Mouse (Mus musculus) E14TG2a.4 (cell line): ENCODE results near the gene Kif1b.
A peak's percentile ranks its signal among the peaks of the same experiment; 100 is the strongest.

Experiments
- H3K27me3 ChIP-seq: 2 replicates; pipeline ENCODE4 v1.6.1; 2014; ENCODE audit warnings: low read length, control low read depth; ENCODE audit not compliant: insufficient read depth
- H3K36me3 ChIP-seq: 2 replicates; pipeline ENCODE4 v1.6.1; 2014; ENCODE audit warnings: low read length, control low read depth; ENCODE audit not compliant: insufficient read depth
- H3K4me1 ChIP-seq: replicated peaks from 2 replicates; pipeline ENCODE4 v1.6.1; 2014; ENCODE audit warnings: low read depth, low read length, control low read depth
- H3K4me3 ChIP-seq: replicated peaks from 2 replicates; pipeline ENCODE4 v1.5.1; 2014; ENCODE audit warnings: mild to moderate bottlenecking, low read length
- H3K9me3 ChIP-seq: 2 replicates; pipeline ENCODE4 v1.6.1; 2014; ENCODE audit warnings: low read length, control low read depth
- CTCF ChIP-seq: conservative IDR thresholded peaks from 2 replicates; pipeline ENCODE4 v1.5.1; 2014; ENCODE audit warnings: low read length
- NANOG ChIP-seq: IDR thresholded peaks from 2 replicates; pipeline ENCODE4 v1.6.1; 2014; ENCODE audit warnings: borderline replicate concordance, low read length, mixed read lengths
- POU5F1 ChIP-seq: IDR thresholded peaks from 2 replicates; pipeline ENCODE4 v1.6.1; 2014; ENCODE audit warnings: low read length, borderline replicate concordance

Gene Kif1b

GRCm38 (mm10) chr4:149338137-149338536 lies 30.6 kb upstream of the Kif1b start:
- Histone ChIP-seq H3K4me3 (no peak overlapping the region), H3K36me3 (peaks cover 96% of the 10 kb centered on the region), H3K9me3 (no peaks in the 10 kb centered on the region), H3K27me3 (no peaks in the 10 kb centered on the region), H3K4me1 (peaks cover 40% of the 10 kb centered on the region)
- TF ChIP-seq POU5F1 (no peak), NANOG (no peak), CTCF (no peak)

- TF ChIP-seq POU5F1 (no peak), CTCF (no peak), NANOG (no peak)
- Histone ChIP-seq H3K9me3 (no peaks in the 10 kb centered on the region), H3K27me3 (no peaks in the 10 kb centered on the region)
Measured at GRCm38 (mm10) chr4:149337353-149337752, 29.9 kb upstream of the Kif1b start.

GRCm38 (mm10) chr4:149336302-149336701 lies 28.8 kb upstream of the Kif1b start:
- Histone ChIP-seq H3K4me1 (peaks cover 45% of the 10 kb centered on the region), H3K36me3 (peaks cover 92% of the 10 kb centered on the region), H3K4me3 (no peak overlapping the region), H3K9me3 (no peaks in the 10 kb centered on the region), H3K27me3 (no peaks in the 10 kb centered on the region)
- TF ChIP-seq CTCF: no peak
- TF ChIP-seq POU5F1: no peak
- no peak for TF ChIP-seq NANOG

More at GRCm38 (mm10) chr4:149337353-149337752, 29.9 kb upstream of the Kif1b start:
- peaks cover 95% of the 10 kb centered on the region for H3K36me3 ChIP-seq
- no peak overlapping the region for H3K4me3 ChIP-seq
- peaks cover 40% of the 10 kb centered on the region for H3K4me1 ChIP-seq

- no peaks in the 10 kb centered on the region for H3K9me3 ChIP-seq
- no peak for TF ChIP-seq POU5F1
- TF ChIP-seq CTCF: no peak
- TF ChIP-seq NANOG: no peak
- H3K36me3 ChIP-seq: peaks cover 93% of the 10 kb centered on the region
- no peaks in the 10 kb centered on the region for H3K27me3 ChIP-seq
- no peak overlapping the region for H3K4me3 ChIP-seq
- H3K4me1 ChIP-seq: peaks cover 35% of the 10 kb centered on the region
Measured at GRCm38 (mm10) chr4:149334881-149335280, 27.4 kb upstream of the Kif1b start.

- Histone ChIP-seq H3K27me3 (no peaks in the 10 kb centered on the region), H3K4me1 (peaks cover 35% of the 10 kb centered on the region), H3K36me3 (peaks cover 91% of the 10 kb centered on the region), H3K9me3 (no peaks in the 10 kb centered on the region), H3K4me3 (no peak overlapping the region)
- no peak for TF ChIP-seq POU5F1
- no peak for TF ChIP-seq CTCF
- TF ChIP-seq NANOG: no peak
Measured at GRCm38 (mm10) chr4:149332726-149333125, 25.2 kb upstream of the Kif1b start.

- no peak overlapping the region for H3K4me3 ChIP-seq
- H3K27me3 ChIP-seq: no peaks in the 10 kb centered on the region
- H3K4me1 ChIP-seq: peaks cover 35% of the 10 kb centered on the region
- peaks cover 77% of the 10 kb centered on the region for H3K36me3 ChIP-seq
- TF ChIP-seq CTCF (peak; percentile 41), POU5F1 (no peak)
- no peaks in the 10 kb centered on the region for H3K9me3 ChIP-seq
Measured at GRCm38 (mm10) chr4:149330495-149330894, 23.0 kb upstream of the Kif1b start.

GRCm38 (mm10) chr4:149328735-149329134 lies 21.2 kb upstream of the Kif1b start:
- TF ChIP-seq CTCF (no peak), POU5F1 (no peak), NANOG (no peak)
- H3K27me3 ChIP-seq: no peaks in the 10 kb centered on the region
- H3K4me3 ChIP-seq: no peak overlapping the region
- H3K9me3 ChIP-seq: no peaks in the 10 kb centered on the region
- peaks cover 35% of the 10 kb centered on the region for H3K4me1 ChIP-seq
- H3K36me3 ChIP-seq: peaks cover 59% of the 10 kb centered on the region

GRCm38 (mm10) chr4:149327281-149327680 lies 19.8 kb upstream of the Kif1b start:
- H3K36me3 ChIP-seq: peaks cover 48% of the 10 kb centered on the region
- TF ChIP-seq CTCF (no peak), POU5F1 (no peak), NANOG (no peak)
- no peak overlapping the region for H3K4me3 ChIP-seq
- no peaks in the 10 kb centered on the region for H3K9me3 ChIP-seq
- H3K27me3 ChIP-seq: no peaks in the 10 kb centered on the region
- H3K4me1 ChIP-seq: peaks cover 24% of the 10 kb centered on the region

- Histone ChIP-seq H3K4me3 (no peak overlapping the region), H3K9me3 (no peaks in the 10 kb centered on the region), H3K27me3 (no peaks in the 10 kb centered on the region), H3K36me3 (peaks cover 33% of the 10 kb centered on the region), H3K4me1 (peaks cover 14% of the 10 kb centered on the region)
- TF ChIP-seq POU5F1 (no peak), CTCF (peak; percentile 50), NANOG (no peak)
Measured at GRCm38 (mm10) chr4:149325411-149326162, 18.1 kb upstream of the Kif1b start.
